Mouse (Mus musculus) kidney, adult 2 months (tissue): ENCODE data around the gene Klf12. TPM values are rescaled to one million over a fixed set of nuclear protein-coding genes. Genes with fewer than 3 reads are reported as not detected.
A peak's percentile ranks its signal among the peaks of the same experiment; 100 is the strongest.

ENCODE experiments used
- DNase-seq: peaks from one replicate; pipeline ENCODE4 v3.0.0; 2021
- H3K27ac ChIP-seq: fragments of 200-500 bp; 2 replicates; pipeline ENCODE4 v1.5.1; 2012; ENCODE audit warnings: low read depth, low read length, control low read depth, inconsistent platforms; ENCODE audit not compliant: insufficient read depth
- H3K27me3 ChIP-seq: fragments of 200-500 bp; replicated peaks from 2 replicates; pipeline ENCODE4 v1.6.1; 2012; ENCODE audit warnings: mild to moderate bottlenecking, moderate library complexity, low read length, inconsistent platforms; ENCODE audit not compliant: control insufficient read depth, insufficient read depth
- H3K36me3 ChIP-seq: fragments of 200-500 bp; 2 replicates; pipeline ENCODE4 v1.6.1; 2012; ENCODE audit warnings: mild to moderate bottlenecking, moderate library complexity, low read length, inconsistent platforms; ENCODE audit not compliant: control insufficient read depth, insufficient read depth
- H3K4me1 ChIP-seq: fragments of 200-500 bp; 2 replicates; pipeline ENCODE4 v1.6.1; 2011; ENCODE audit warnings: low read length; ENCODE audit not compliant: control insufficient read depth, insufficient read depth
- H3K4me3 ChIP-seq: fragments of 200-500 bp; 2 replicates; pipeline ENCODE4 v1.5.1; 2011; ENCODE audit warnings: mild to moderate bottlenecking, low read depth, low read length, control low read depth; ENCODE audit not compliant: insufficient read depth
- CTCF ChIP-seq: fragments of 200-500 bp; conservative IDR thresholded peaks from 2 replicates; pipeline ENCODE4 v1.5.1; 2011; ENCODE audit warnings: low read depth, mild to moderate bottlenecking, control low read depth, low read length, moderate library complexity, mixed read lengths; ENCODE audit not compliant: insufficient read depth, insufficient read length
- POLR2A ChIP-seq: fragments of 200-500 bp; IDR thresholded peaks from one replicate; pipeline ENCODE4 v1.6.1; 2011; ENCODE audit warnings: low read depth, low read length, control low read depth
- WGBS: fragments of 180-500 bp; shearing (Covaris S2); methylation state at CpG from one replicate; pipeline ENCODE4 v1.1.7; 2018; 5-methylcytosine and 5-hydroxymethylcytosine counted together
- polyA plus RNA-seq: library from polyadenylated mRNA; depleted of rRNA; stranded (reverse); fragments of >200 nt; gene quantifications from 2 replicates; pipeline ENCODE4 v1.2.3, GENCODE M21; 2012

The Klf12 gene
- polyA plus RNA-seq, 1 experiment: 11.0 TPM

GRCm38 (mm10) chr14:100134304-100134703 is 150.2 kb downstream of the Klf12 start:
- TF ChIP-seq CTCF: no peak
- no peak for TF ChIP-seq POLR2A

GRCm38 (mm10) chr14:100132479-100132878 is 152.0 kb downstream of the Klf12 start:
- no peaks in the 10 kb centered on the region for H3K36me3 ChIP-seq
- no peak overlapping the region for H3K4me3 ChIP-seq
- 60% methylated on average over 4 of the region's 4 CpGs for WGBS
- no peak for DNase-seq
- H3K27me3 ChIP-seq: no peaks in the 10 kb centered on the region
- H3K27ac ChIP-seq: no peak overlapping the region
- TF ChIP-seq POLR2A (no peak), CTCF (no peak)
- no peaks in the 10 kb centered on the region for H3K4me1 ChIP-seq

More at GRCm38 (mm10) chr14:100134304-100134703, 150.2 kb downstream of the Klf12 start:
- peak; percentile 10 for DNase-seq
- Histone ChIP-seq H3K4me1 (no peaks in the 10 kb centered on the region), H3K4me3 (no peak overlapping the region), H3K27ac (no peak overlapping the region), H3K27me3 (no peaks in the 10 kb centered on the region), H3K36me3 (no peaks in the 10 kb centered on the region)
- 51% methylated on average over 9 of the region's 9 CpGs for WGBS

- no peak for DNase-seq
- Histone ChIP-seq H3K36me3 (no peaks in the 10 kb centered on the region), H3K27me3 (no peaks in the 10 kb centered on the region), H3K27ac (no peak overlapping the region), H3K4me3 (no peak overlapping the region), H3K4me1 (peaks cover 4% of the 10 kb centered on the region; the same call in 1 of the 2 replicates)
- WGBS: 81% methylated on average over 6 of the region's 6 CpGs
- TF ChIP-seq CTCF: no peak
- TF ChIP-seq POLR2A: no peak
Observed at GRCm38 (mm10) chr14:100126126-100126525, 158.4 kb downstream of the Klf12 start.

- H3K4me3 ChIP-seq: no peak overlapping the region
- no peaks in the 10 kb centered on the region for H3K27me3 ChIP-seq
- WGBS: 78% methylated on average over 4 of the region's 4 CpGs
- no peak for DNase-seq
- no peaks in the 10 kb centered on the region for H3K36me3 ChIP-seq
- no peak for TF ChIP-seq POLR2A
- TF ChIP-seq CTCF: no peak
- H3K27ac ChIP-seq: no peak overlapping the region
- peaks cover 2% of the 10 kb centered on the region; the same call in 1 of the 2 replicates for H3K4me1 ChIP-seq
Observed at GRCm38 (mm10) chr14:100121075-100121474, 163.4 kb downstream of the Klf12 start.

- Histone ChIP-seq H3K27ac (no peak overlapping the region), H3K4me1 (no peaks in the 10 kb centered on the region), H3K36me3 (no peaks in the 10 kb centered on the region), H3K4me3 (no peak overlapping the region), H3K27me3 (no peaks in the 10 kb centered on the region)
- 92% methylated on average over 3 of the region's 3 CpGs for whole genome bisulfite sequencing
- TF ChIP-seq POLR2A (no peak), CTCF (no peak)
- DNase-seq: no peak
Observed at GRCm38 (mm10) chr14:100119866-100120265, 164.6 kb downstream of the Klf12 start.

- H3K27ac ChIP-seq: no peak overlapping the region
- no peak for TF ChIP-seq POLR2A
- TF ChIP-seq CTCF: no peak
- no peak overlapping the region for H3K4me3 ChIP-seq
- DNase-seq: no peak
- 68% methylated on average over 6 of the region's 6 CpGs for WGBS
- H3K36me3 ChIP-seq: no peaks in the 10 kb centered on the region
- no peaks in the 10 kb centered on the region for H3K27me3 ChIP-seq
- no peaks in the 10 kb centered on the region for H3K4me1 ChIP-seq
Observed at GRCm38 (mm10) chr14:100113419-100113818, 171.1 kb downstream of the Klf12 start.

GRCm38 (mm10) chr14:100111735-100112134 is 172.7 kb downstream of the Klf12 start:
- TF ChIP-seq POLR2A (no peak), CTCF (no peak)
- no peaks in the 10 kb centered on the region for H3K27me3 ChIP-seq
- H3K27ac ChIP-seq: no peak overlapping the region
- DNase-seq: no peak
- H3K4me3 ChIP-seq: no peak overlapping the region
- 18% methylated on average over 1 of the region's 1 CpGs for WGBS
- no peaks in the 10 kb centered on the region for H3K4me1 ChIP-seq
- no peaks in the 10 kb centered on the region for H3K36me3 ChIP-seq
